Mouse (Mus musculus) bone marrow, adult 2 months (tissue): Measurements from ENCODE around the gene Dnpep. TPM values are rescaled to one million over a fixed set of nuclear protein-coding genes. Genes with fewer than 3 reads are reported as not detected.
A peak's percentile ranks its signal among the peaks of the same experiment; 100 is the strongest.

ENCODE experiments used
- H3K27ac ChIP-seq: fragments of 200-500 bp; 2 replicates; pipeline ENCODE4 v1.5.1; 2012; ENCODE audit warnings: low read depth, mild to moderate bottlenecking, control low read depth, inconsistent platforms, low read length; ENCODE audit not compliant: control insufficient read depth, poor library complexity, insufficient read depth
- H3K4me1 ChIP-seq: fragments of 200-500 bp; 2 replicates; pipeline ENCODE4 v1.6.1; 2011; ENCODE audit warnings: low read length; ENCODE audit not compliant: control insufficient read depth, insufficient read depth
- H3K4me3 ChIP-seq: fragments of 200-500 bp; replicated peaks from 2 replicates; pipeline ENCODE3; 2011; ENCODE audit warnings: mild to moderate bottlenecking, low read depth, low read length, control low read depth; ENCODE audit not compliant: control insufficient read depth
- CTCF ChIP-seq: fragments of 200-500 bp; IDR thresholded peaks from 2 replicates; pipeline ENCODE4 v1.5.1; 2011; ENCODE audit warnings: low read length, control low read depth; ENCODE audit not compliant: control insufficient read depth, insufficient read depth
- POLR2A ChIP-seq: fragments of 200-500 bp; IDR thresholded peaks from 2 replicates; pipeline ENCODE4 v1.6.1; 2011; ENCODE audit warnings: low read depth, mild to moderate bottlenecking, control low read depth, low read length, borderline replicate concordance; ENCODE audit not compliant: control insufficient read depth
- WGBS: fragments of 180-500 bp; shearing (Covaris S2); methylation state at CpG from one replicate; pipeline ENCODE4 v1.1.7; 2018; 5-methylcytosine and 5-hydroxymethylcytosine counted together
- polyA plus RNA-seq: library from polyadenylated mRNA; stranded (reverse); fragments of >200 nt; gene quantifications from 2 replicates; pipeline ENCODE4 v1.2.4, GENCODE M21; 2011; ENCODE audit warnings: low replicate concordance; ENCODE audit not compliant: missing spikeins, insufficient read depth, insufficient read length

Dnpep gene
- polyA plus RNA-seq, 1 experiment: 21.3 TPM

GRCm38 (mm10) chr1:75316861-75317240, 939 bp downstream of the Dnpep start:
- 0% methylated on average over 20 of the region's 20 CpGs for WGBS
- TF ChIP-seq POLR2A (no peak), CTCF (no peak)

DNA sequence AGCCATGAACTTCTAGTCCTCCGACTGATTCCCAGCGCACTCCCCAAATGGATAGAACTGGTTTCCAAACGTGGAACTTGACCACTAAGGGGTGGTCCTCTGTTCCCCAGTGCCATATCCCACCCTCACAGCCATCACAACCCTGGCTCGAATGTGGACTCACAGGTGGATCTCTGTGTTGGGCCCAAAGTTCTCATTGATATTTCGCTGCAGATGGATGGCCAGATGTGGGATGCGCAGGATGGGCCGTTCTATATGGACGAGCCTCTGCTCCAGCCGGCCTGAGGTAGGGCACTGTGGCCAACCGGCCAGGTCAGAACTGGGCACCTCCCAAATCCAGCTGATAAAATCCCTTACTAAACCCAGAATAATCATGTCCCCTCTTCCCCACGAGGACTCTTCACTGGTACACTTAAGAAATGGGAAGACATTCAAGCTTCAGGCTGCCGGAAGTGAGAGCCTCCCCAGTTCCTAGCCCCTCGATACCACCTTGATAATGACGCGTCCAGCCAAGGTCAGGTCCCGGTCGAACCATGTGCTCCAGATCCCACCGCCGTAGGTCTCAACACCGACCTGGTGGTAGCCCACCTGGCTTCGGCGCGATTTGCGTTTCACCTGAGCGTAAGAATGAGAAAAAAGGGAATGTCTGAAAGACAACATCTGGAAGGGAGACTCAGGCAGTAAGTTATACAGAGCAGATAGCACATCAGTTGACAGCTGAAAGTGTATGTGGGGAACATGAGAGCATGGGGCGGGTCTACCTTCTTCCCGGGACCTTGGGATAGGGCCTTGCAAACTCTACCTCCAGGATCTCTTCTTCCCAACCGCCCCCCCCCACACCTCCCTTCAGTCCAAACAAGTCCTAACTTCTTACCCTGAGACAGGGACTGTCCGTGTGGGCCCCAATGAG, 2.1 kb downstream of the Dnpep start:
- no peak for TF ChIP-seq CTCF
- no peak for TF ChIP-seq POLR2A
- WGBS: 89% methylated on average over 29 of the region's 29 CpGs
- no peaks in the 10 kb centered on the region for H3K4me1 ChIP-seq
- no peak overlapping the region for H3K27ac ChIP-seq
- H3K4me3 ChIP-seq: no peak overlapping the region

More at GRCm38 (mm10) chr1:75316861-75317240, 939 bp downstream of the Dnpep start:
- Histone ChIP-seq H3K27ac (peak overlapping the region; percentile 93), H3K4me3 (peak overlapping the region; percentile 74), H3K4me1 (no peaks in the 10 kb centered on the region)

GRCm38 (mm10) chr1:75315011-75315410, 2.8 kb downstream of the Dnpep start:
- H3K27ac ChIP-seq: no peak overlapping the region
- no peak overlapping the region for H3K4me3 ChIP-seq
- TF ChIP-seq POLR2A (no peak), CTCF (no peak)
- H3K4me1 ChIP-seq: no peaks in the 10 kb centered on the region
- WGBS: 92% methylated on average over 6 of the region's 6 CpGs

GRCm38 (mm10) chr1:75311694-75312093, 6.1 kb downstream of the Dnpep start:
- WGBS: 86% methylated on average over 6 of the region's 6 CpGs
- Histone ChIP-seq H3K4me1 (no peaks in the 10 kb centered on the region), H3K27ac (no peak overlapping the region), H3K4me3 (no peak overlapping the region)
- TF ChIP-seq POLR2A (no peak), CTCF (no peak)

GRCm38 (mm10) chr1:75304662-75305061, 13.1 kb downstream of the Dnpep start:
- Histone ChIP-seq H3K4me3 (no peak overlapping the region), H3K4me1 (no peaks in the 10 kb centered on the region), H3K27ac (no peak overlapping the region)
- WGBS: 86% methylated on average over 2 of the region's 2 CpGs
- TF ChIP-seq POLR2A (no peak), CTCF (no peak)

GRCm38 (mm10) chr1:75294294-75294693, 23.5 kb downstream of the Dnpep start:
- Histone ChIP-seq H3K4me3 (no peak overlapping the region), H3K4me1 (no peaks in the 10 kb centered on the region), H3K27ac (no peak overlapping the region)
- WGBS: 59% methylated on average over 5 of the region's 5 CpGs
- TF ChIP-seq CTCF: no peak
- no peak for TF ChIP-seq POLR2A

- H3K27ac ChIP-seq: no peak overlapping the region
- H3K4me1 ChIP-seq: no peaks in the 10 kb centered on the region
- TF ChIP-seq POLR2A: no peak
- no peak for TF ChIP-seq CTCF
- no peak overlapping the region for H3K4me3 ChIP-seq
- WGBS: 79% methylated on average over 5 of the region's 5 CpGs
Measured at GRCm38 (mm10) chr1:75293331-75293701, 24.5 kb downstream of the Dnpep start.

DNA sequence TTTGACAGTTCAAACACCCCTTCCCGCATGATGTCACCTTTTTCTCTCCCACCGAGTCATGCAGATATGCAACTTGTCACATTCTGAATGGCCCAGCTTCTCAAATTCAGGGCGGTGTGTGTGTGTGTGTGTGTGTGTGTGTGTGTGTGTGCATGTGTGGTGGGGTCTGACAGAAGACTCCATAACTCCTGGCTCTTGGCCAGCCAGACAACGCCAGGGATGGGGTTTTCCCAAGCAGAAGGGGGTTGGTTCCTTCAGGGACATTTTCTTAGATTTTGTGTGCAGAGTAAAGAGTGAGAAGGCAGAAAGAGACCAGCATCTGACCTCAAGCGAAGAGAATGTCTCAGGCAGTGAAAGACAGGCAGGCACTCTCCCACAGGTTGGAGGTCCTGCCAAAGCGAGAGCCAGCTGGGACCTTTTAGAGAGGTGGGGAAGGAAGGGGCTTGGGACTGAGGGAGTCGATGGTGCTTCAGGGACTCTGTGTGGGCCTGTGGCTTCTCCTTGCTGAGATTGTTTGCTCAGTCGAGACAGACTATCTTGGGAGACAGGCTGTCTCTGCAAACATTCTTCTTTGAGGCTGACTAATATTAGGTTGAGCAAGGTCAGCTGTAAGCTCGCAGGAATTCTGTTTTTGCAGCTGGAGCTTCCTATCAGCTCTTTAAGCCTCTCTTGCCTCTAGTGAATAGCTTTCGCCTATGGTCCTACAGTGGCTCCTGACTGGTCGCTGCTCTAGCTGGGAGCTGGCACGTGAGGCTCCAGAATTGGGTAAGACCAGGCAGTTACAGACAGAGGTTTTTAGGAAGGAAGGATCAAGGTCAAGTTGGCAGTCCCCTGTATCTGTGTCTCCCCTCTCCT, 25.1 kb downstream of the Dnpep start:
- Histone ChIP-seq H3K27ac (no peak overlapping the region), H3K4me3 (no peak overlapping the region), H3K4me1 (no peaks in the 10 kb centered on the region)
- whole genome bisulfite sequencing: 53% methylated on average over 12 of the region's 12 CpGs
- TF ChIP-seq POLR2A (no peak), CTCF (no peak)
